Mouse (Mus musculus): ENCODE measurements around the gene Gm21882. TPM values are rescaled to one million over a fixed set of nuclear protein-coding genes. Genes with fewer than 3 reads are reported as not detected.
"Not testable (repeated sequence)": the region's sequence is repeated elsewhere in the genome, so short reads cannot be mapped to it uniquely, and the experiment has no call there.

The Gm21882 gene
- polyA plus RNA-seq (2015; fragmentation: Nextera tagmentation; extraction: Ambion mirVana): not detected in 2 replicates

- H3K27me3 ChIP-seq (ENCODE audit: control insufficient read depth, insufficient read depth, low read length); H3K9ac ChIP-seq (ENCODE audit: low read length); H3K4me1 ChIP-seq (replicated peaks; ENCODE audit: control insufficient read depth, insufficient read depth); H3K9me3 ChIP-seq (ENCODE audit: control insufficient read depth, low read length); H3K27ac ChIP-seq (replicated peaks); H3K4me3 ChIP-seq (ENCODE audit: low read depth, low read length); H3K36me3 ChIP-seq (ENCODE audit: control insufficient read depth, insufficient read depth, low read length); ATAC-seq (ENCODE audit: low FRiP score, low TSS enrichment); DNase-seq (ENCODE audit: low spot score); H3K4me2 ChIP-seq (replicated peaks; ENCODE audit: low read depth): not testable (repeated sequence)
- WGBS: 55% methylated on average over 1 of the region's 1 CpGs
These were observed at the start of gene Gm21882 for GRCm38 (mm10) chrY:40381423-40381822. Gm21882 (minus strand) TSS chrY:40381523.

Other genes with a start within 250 kb of the Gm21882 start
- not detected in 2 replicates for gene Gm21865, start 64.6 kb downstream of the Gm21882 start, polyA plus RNA-seq (2015; fragmentation: Nextera tagmentation; extraction: Ambion mirVana)